9 mouse cellular contexts compared by ENCODE assay signal in the genomic region with DNA sequence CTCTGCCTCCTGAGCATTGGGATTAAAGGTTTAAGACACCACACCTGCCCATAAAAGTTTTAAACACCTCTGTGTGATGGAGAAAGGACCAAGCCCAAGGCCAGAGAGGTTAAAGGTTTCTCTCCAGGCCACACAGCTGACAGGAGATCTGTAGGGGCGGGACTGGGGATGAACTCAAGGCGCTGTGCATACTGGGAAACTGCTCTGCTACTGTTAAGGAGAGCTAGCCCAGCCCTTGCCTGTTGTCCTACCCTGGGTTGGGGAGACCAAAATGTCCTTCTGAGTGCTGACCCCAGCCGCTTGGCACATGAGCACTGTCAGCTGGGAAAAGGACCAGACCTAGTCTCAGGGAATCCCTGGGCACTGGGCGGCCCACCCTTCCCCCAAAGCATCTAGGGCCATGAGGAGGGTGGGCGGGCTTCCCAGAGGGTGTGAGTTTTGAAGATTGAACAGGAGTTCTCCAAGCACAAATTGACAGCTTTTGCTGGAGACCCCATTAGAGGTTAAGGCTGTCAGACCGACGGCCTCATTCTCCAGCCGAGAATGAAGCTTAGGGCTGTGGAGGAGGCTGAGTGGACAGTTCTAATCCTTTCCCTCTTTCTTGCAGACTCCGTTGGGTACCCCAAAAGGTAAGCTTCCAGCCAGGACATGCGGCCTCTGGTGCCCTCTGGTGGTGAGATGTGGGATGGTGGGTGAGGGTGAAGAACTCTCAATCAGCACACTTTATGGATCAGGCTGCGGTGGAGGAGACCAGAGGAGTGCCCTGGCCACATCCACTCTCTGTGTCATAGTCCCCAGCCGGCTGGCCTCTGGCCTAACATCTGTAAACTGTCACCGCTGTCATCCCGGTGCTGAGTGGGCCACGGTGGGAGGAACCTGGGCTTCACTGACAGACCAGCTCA. TPM values are rescaled to one million over a fixed set of nuclear protein-coding genes. Genes with fewer than 3 reads are reported as not detected.
DNase-seq lines count a peak whose midpoint lies in the region; ATAC-seq lines count a peak whose summit lies in the region.
"Had no signal": no experiment of that assay in that cellular context is flagged by ENCODE, and none has a peak within 500 bp of the region (broad histone marks: within the 10 kb centered on the region; RNA-seq: fewer than 3 reads in every experiment).

No protein-coding gene starts in this region.

- no peak overlapping the region for H3K4me2 ChIP-seq in forebrain, embryonic 12.5 days
- H3K4me2 ChIP-seq in liver, embryonic 16.5 days (ENCODE audit: low read depth, low read length): no peak overlapping the region
- no peak overlapping the region for H3K4me2 ChIP-seq in neural tube, embryonic 13.5 days
- H3K4me2 ChIP-seq: embryonic facial prominence, embryonic 12.5 days had no signal

- 34% methylated on average over 15 of the region's 15 CpGs for WGBS in forebrain, embryonic 12.5 days
- 23% methylated on average over 15 of the region's 15 CpGs for WGBS in liver, embryonic 16.5 days (ENCODE audit: insufficient replicate concordance)
- 30% methylated on average over 15 of the region's 15 CpGs for WGBS in neural tube, embryonic 13.5 days

- peak; percentile 62 for ATAC-seq in forebrain, embryonic 12.5 days (ENCODE audit: low FRiP score)
- ATAC-seq in liver, embryonic 16.5 days (ENCODE audit: low read depth): peak; percentile 38; the same call in 1 of the 2 replicates
- ATAC-seq in neural tube, embryonic 13.5 days (ENCODE audit: low read depth): peak; percentile 41

- intact Hi-C loops in heart, postnatal 10 days (cut with DNase I): loop anchor here (1.0 to 2.0 kb wide), 2 partner anchors 19 to 43 kb away; partner anchors contain the start of gene Palm

- no peak overlapping the region for H3K4me3 ChIP-seq in forebrain, embryonic 12.5 days (replicated peaks)
- H3K4me3 ChIP-seq in liver, embryonic 16.5 days (ENCODE audit: low read depth, low read length): no peak overlapping the region
- no peak overlapping the region for H3K4me3 ChIP-seq in neural tube, embryonic 13.5 days
- H3K4me3 ChIP-seq: embryonic facial prominence, embryonic 12.5 days had no signal

- H3K9me3 ChIP-seq in forebrain, embryonic 12.5 days: no peaks in the 10 kb centered on the region
- no peaks in the 10 kb centered on the region for H3K9me3 ChIP-seq in liver, embryonic 16.5 days (replicated peaks; ENCODE audit: control insufficient read depth, low read length)
- H3K9me3 ChIP-seq in neural tube, embryonic 13.5 days: no peaks in the 10 kb centered on the region
- H3K9me3 ChIP-seq: embryonic facial prominence, embryonic 12.5 days had no signal

- DNase-seq in CD8-positive naive resting alpha-beta T cell, adult 2 months (ENCODE audit: low read depth in 2 of 2, low spot score in 2 of 2): peak; percentile 80 to 84
- peak; percentile 78 for DNase-seq in c-Kit-positive CD71-negative TER-119-negative erythroid progenitor cells, embryonic 14.5 days (ENCODE audit: low read depth)
- DNase-seq in heart, postnatal 10 days: peak; percentile 85 to 92
- peak; percentile 84 to 94 for DNase-seq in kidney, postnatal 36 days
- DNase-seq in testis, postnatal 10 days (ENCODE audit: low spot score): peak; percentile 93

- H3K27me3 ChIP-seq in forebrain, embryonic 12.5 days: no peaks in the 10 kb centered on the region
- H3K27me3 ChIP-seq in liver, embryonic 16.5 days (ENCODE audit: control insufficient read depth, insufficient read depth, low read depth, low read length): no peaks in the 10 kb centered on the region
- H3K27me3 ChIP-seq in neural tube, embryonic 13.5 days: no peaks in the 10 kb centered on the region
- H3K27me3 ChIP-seq: embryonic facial prominence, embryonic 12.5 days had no signal

- H3K36me3 ChIP-seq in forebrain, embryonic 12.5 days (replicated peaks): peaks cover 80% of the 10 kb centered on the region
- no peaks in the 10 kb centered on the region for H3K36me3 ChIP-seq in liver, embryonic 16.5 days (ENCODE audit: control insufficient read depth, insufficient read depth)
- peaks cover 80% of the 10 kb centered on the region for H3K36me3 ChIP-seq in neural tube, embryonic 13.5 days

- H3K27ac ChIP-seq in forebrain, embryonic 12.5 days: no peak overlapping the region
- no peak overlapping the region for H3K27ac ChIP-seq in liver, embryonic 16.5 days (ENCODE audit: low read length)
- H3K27ac ChIP-seq in neural tube, embryonic 13.5 days (replicated peaks): no peak overlapping the region
- H3K27ac ChIP-seq: embryonic facial prominence, embryonic 12.5 days had no signal

- H3K4me1 ChIP-seq in forebrain, embryonic 12.5 days: peaks cover 3% of the 10 kb centered on the region; the same call in 1 of the 2 replicates
- peaks cover 10% of the 10 kb centered on the region for H3K4me1 ChIP-seq in liver, embryonic 16.5 days (ENCODE audit: control insufficient read depth, low read depth, low read length)
- peaks cover 16% of the 10 kb centered on the region for H3K4me1 ChIP-seq in neural tube, embryonic 13.5 days (replicated peaks)

- 0 out of 2 replicates have a peak overlapping the region, but pooled peaks have one; percentile 0 for H3K9ac ChIP-seq in forebrain, embryonic 12.5 days
- no peak overlapping the region for H3K9ac ChIP-seq in liver, embryonic 16.5 days (ENCODE audit: low read depth, low read length)
- H3K9ac ChIP-seq in neural tube, embryonic 13.5 days: no peak overlapping the region
- H3K9ac ChIP-seq: embryonic facial prominence, embryonic 12.5 days had no signal

RNA-seq across cellular contexts. Expression of gene Misp, which starts 8.8 kb away (rescaled TPM):
- polyA plus RNA-seq in forebrain, embryonic 12.5 days (2016; fragmentation: Nextera tagmentation; extraction: Ambion mirVana): 0.81 and 1.1 TPM in 2 replicates
- under 1 TPM; 0.22 to 0.30 TPM for total RNA-seq in heart, postnatal 10 days (2021)
- 0.43 and 1.4 TPM in 2 replicates for polyA plus RNA-seq in liver, embryonic 16.5 days (2015; fragmentation: Nextera tagmentation; extraction: Ambion mirVana)
- polyA plus RNA-seq in neural tube, embryonic 13.5 days (2015; fragmentation: Nextera tagmentation; extraction: Ambion mirVana): 2.1 and 2.5 TPM in 2 replicates

RNA-seq across cellular contexts. Expression of gene Palm, which starts 18.6 kb away (rescaled TPM):
- 184 and 194 TPM in 2 replicates for polyA plus RNA-seq in forebrain, embryonic 12.5 days (2016; fragmentation: Nextera tagmentation; extraction: Ambion mirVana)
- 100 to 1,000 TPM in 1 of 2 experiments, 10 to 100 TPM in 1; 90.8 to 103 TPM for total RNA-seq in heart, postnatal 10 days (2021)
- 7.9 and 8.0 TPM in 2 replicates for polyA plus RNA-seq in liver, embryonic 16.5 days (2015; fragmentation: Nextera tagmentation; extraction: Ambion mirVana)
- 214 and 231 TPM in 2 replicates for polyA plus RNA-seq in neural tube, embryonic 13.5 days (2015; fragmentation: Nextera tagmentation; extraction: Ambion mirVana)

RNA-seq across cellular contexts. Expression of gene Prss57, which starts 21.2 kb away (rescaled TPM):
- polyA plus RNA-seq in forebrain, embryonic 12.5 days (2016; fragmentation: Nextera tagmentation; extraction: Ambion mirVana): 0.09 TPM in 1 of 2 replicates, not detected in the other
- total RNA-seq in heart, postnatal 10 days (2021): not detected
- 6.3 and 7.1 TPM in 2 replicates for polyA plus RNA-seq in liver, embryonic 16.5 days (2015; fragmentation: Nextera tagmentation; extraction: Ambion mirVana)
- polyA plus RNA-seq in neural tube, embryonic 13.5 days (2015; fragmentation: Nextera tagmentation; extraction: Ambion mirVana): 0.07 and 0.69 TPM in 2 replicates

RNA-seq across cellular contexts. Expression of gene Fstl3, which starts 34.9 kb away (rescaled TPM):
- 0.55 and 1.0 TPM in 2 replicates for polyA plus RNA-seq in forebrain, embryonic 12.5 days (2016; fragmentation: Nextera tagmentation; extraction: Ambion mirVana)
- 1 to 10 TPM; 5.8 to 7.4 TPM for total RNA-seq in heart, postnatal 10 days (2021)
- polyA plus RNA-seq in liver, embryonic 16.5 days (2015; fragmentation: Nextera tagmentation; extraction: Ambion mirVana): 1.0 TPM in 2 replicates
- polyA plus RNA-seq in neural tube, embryonic 13.5 days (2015; fragmentation: Nextera tagmentation; extraction: Ambion mirVana): 1.9 and 2.8 TPM in 2 replicates

RNA-seq across cellular contexts. Expression of gene Ptbp1, which starts 42.2 kb away (rescaled TPM):
- 223 TPM in 2 replicates for polyA plus RNA-seq in forebrain, embryonic 12.5 days (2016; fragmentation: Nextera tagmentation; extraction: Ambion mirVana)
- total RNA-seq in heart, postnatal 10 days (2021): 100 to 1,000 TPM; 144 to 145 TPM
- 112 and 124 TPM in 2 replicates for polyA plus RNA-seq in liver, embryonic 16.5 days (2015; fragmentation: Nextera tagmentation; extraction: Ambion mirVana)
- polyA plus RNA-seq in neural tube, embryonic 13.5 days (2015; fragmentation: Nextera tagmentation; extraction: Ambion mirVana): 87.9 and 114 TPM in 2 replicates

Comparison
In these comparisons a context has a peak if more than half of its experiments do, and no peak if none do; other contexts are left out.
1. RNA of gene Palm, which starts 18.6 kb away (polyA plus RNA-seq): 214 to 231 TPM in neural tube, embryonic 13.5 days and 184 to 194 TPM in forebrain, embryonic 12.5 days; 7.9 to 8.0 TPM in liver, embryonic 16.5 days; every median in the first group is over 10 times any median in the second.
2. Peak in every context shown above with its lines, with median percentiles within 50 percentile points of each other: DNase-seq and ATAC-seq.